Mouse (Mus musculus) cerebellum, adult 11 months (tissue): ENCODE measurements around the gene Tbc1d24.

Experiments
- DNase-seq: peaks from one replicate; pipeline ENCODE4 v3.0.0; 2022

Gene Tbc1d24

GRCm38 (mm10) chr17:24209043-24209915, 3.9 kb upstream of the Tbc1d24 start, which contains the start of gene Ntn3:
Gene Ntn3, minus strand, starts transcription at chr17:24209531.
- peak; percentile 61 for DNase-seq

DNA sequence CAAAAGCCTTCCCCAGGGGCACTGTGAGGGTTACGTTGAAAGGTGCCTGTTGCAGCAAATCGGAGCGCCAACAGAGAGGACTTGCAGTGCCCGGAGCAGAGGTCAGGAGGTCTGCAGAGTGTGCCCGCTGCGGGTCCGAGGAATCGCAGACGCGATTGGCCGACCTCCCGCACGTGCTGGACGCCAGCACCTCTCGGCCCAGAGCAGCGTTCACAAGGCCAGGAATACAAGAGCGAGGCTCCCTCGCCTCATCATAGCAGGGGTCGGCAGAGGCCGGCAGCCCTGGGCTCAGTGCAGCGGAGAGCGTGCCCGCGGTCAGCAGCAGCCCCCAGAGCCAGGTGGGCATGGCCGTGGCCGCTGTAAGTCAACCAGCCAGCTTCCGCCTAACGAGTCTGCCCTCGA, 3.3 kb upstream of the Tbc1d24 start:
- peak; percentile 44 for DNase-seq

- DNase-seq: no peak
Measured at GRCm38 (mm10) chr17:24207768-24208640, 2.6 kb upstream of the Tbc1d24 start.

DNA sequence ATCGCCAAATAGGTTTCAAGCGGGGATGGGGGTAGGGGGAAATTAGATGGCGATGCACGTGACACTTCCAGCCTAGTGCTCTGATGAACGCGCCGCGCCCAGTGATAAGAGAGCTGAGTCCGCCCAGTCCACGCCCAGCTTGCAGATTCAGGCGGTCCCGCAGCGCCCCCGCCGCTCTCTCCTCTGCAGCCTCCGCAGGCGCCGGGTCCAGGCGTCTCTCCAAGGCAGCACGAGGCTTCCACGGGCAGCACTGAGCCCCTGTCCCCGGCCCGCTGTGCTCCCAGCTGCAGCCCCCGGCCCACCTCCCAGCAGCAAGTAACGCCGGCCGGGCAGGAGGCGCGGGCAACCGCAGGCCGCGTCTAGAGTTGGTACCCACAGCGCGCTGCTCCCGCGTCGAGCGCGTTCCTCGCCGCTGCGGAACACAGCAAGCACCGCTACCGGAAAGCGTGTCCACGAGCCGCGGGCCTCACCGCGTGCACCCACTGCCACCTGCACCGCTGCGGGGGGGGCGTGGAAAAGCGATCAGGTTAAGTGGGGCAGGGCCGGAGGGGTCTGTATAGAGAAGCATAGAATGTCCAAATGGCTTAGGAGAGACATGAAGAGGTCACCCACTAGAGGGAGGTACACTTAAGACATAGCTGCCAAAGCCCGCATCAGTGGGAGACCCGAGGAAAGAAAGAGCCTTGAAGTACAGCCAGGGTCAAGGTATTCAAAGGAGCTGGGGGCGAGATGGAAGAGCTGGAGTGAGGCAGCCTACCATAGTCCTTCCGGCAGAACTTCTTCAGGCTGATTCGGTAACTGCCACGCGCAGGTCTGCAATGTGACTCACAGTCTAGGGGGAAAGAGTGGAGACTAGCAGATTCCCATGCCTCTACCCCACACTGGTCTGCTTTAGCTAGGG, 1.3 kb upstream of the Tbc1d24 start:
- DNase-seq: peak; percentile 61

DNA sequence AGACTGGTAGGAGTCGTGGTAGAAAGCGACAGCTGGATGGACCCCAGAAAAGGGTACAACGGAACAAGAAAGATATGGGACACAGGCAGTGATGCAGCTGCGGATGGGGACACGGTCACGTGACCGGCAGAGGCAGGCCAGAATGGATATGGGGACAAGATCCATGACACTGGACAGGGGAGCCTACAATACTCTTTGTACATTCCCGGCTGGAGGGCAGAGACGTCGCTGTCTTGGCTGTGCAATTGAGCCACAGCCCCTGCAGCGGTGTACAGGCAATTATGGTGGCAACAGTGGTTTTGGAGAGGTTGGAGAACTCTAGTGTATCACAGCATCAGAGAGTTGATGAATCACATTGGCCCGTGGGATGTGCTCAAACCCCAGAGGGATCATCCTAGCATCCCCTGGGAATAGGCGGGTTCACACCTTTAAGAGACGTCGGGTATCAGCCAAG, 573 bp upstream of the Tbc1d24 start:
- DNase-seq: peak; percentile 47

GRCm38 (mm10) chr17:24204846-24205245, 516 bp downstream of the Tbc1d24 start:
- DNase-seq: peak; percentile 45

DNA sequence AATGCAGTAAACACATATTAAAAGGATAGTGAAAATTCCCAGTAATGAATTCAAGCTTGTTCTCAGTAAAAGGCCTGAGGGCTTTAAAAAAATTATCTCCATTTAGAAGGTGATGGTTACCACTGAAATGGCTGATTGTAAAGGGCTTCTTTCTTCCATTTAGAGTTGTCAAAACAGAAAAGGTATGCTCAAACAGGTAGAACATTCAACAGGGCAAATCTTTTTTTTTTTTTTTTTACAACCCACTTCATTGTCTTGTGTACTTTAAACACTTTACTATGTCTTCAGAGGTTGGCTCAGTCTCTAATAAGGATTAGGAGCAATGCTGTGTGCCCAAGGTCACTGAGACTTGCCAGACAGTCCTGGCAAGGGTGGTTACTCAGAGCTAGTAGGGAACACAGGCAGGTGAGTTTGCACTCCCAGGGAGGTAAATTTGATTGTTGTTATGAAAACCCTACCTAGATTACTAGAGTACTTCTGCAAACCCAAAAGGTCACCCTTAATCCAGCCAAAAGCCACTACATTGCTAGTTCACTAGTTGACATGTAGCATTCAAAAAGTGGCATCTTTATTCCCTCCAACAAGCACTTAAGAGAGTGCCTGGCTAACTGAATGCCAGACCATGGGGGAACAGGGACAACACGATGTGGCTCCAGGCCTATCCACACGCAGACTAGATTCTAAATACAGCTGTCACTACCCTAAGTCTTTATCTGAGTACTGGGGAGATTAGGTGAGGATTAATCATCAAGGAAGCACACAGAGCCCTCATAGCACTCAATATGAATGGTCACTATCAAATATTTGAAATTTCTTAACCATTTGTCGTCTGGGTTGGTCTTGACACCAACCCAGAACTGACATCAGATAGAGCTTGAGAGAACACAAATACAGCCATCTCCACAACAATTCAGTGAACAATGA, 1.5 kb downstream of the Tbc1d24 start:
- DNase-seq: no peak

- DNase-seq: no peak
Measured at GRCm38 (mm10) chr17:24203068-24203467, 2.3 kb downstream of the Tbc1d24 start.

DNA sequence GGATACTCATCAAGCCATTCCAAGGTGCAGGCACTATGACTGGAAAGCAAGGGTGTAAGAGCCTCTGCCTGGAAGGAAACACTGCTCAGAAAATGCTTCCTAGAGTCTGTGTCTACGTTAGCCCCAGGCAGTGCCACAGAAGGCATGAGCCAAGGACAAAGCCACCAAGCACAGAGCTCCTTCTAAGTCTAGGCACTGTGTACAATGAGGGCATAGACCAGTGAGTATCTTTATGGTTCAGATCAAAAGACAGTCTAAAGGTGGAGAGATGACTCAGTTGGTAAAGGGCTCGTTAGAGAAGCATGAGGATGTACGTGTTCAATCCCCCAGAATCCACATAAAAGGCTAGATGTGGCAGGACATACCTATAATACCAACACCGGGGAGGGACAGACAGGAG, 4.3 kb downstream of the Tbc1d24 start:
- DNase-seq: no peak

DNA sequence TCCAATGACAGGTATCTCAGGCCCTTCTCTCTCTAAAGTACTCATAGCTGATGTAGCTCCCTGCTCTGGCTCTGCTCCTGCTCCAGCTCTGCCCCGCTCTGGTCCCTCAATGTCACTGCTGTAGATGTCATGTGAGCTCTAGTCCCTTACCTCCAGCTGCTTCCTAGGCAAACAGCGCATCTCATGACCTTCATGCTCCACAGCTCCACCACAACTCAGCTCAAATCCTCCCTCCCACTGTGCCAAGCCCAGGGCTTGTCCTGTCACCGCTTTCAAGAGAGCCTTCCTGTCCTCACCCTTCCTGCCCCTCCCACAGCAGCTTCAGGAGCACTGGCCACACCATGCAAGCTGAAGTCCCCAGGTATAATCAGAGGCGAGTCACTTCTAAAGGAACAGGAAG, 5.6 kb downstream of the Tbc1d24 start:
- no peak for DNase-seq

DNA sequence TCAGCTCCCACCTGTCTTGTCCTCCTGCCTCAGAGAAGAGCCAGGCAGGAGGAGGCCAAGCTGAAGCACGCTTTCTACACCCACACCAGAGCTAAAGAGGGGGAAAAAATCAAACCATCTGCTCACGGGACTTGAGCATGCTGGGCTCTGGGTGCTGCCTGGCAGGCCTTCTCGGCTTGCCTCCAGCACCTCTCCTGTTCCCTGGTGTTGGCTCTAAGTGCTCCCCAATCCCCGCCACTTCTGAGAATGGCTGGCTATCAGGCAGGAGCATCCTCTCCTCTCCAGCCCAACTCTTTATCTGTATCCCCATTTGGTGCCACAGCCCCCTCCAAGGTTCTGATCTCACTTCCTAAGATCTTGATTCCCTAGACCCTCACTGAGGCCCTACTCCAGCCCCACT, 6.1 kb downstream of the Tbc1d24 start:
- DNase-seq: peak; percentile 55

DNA sequence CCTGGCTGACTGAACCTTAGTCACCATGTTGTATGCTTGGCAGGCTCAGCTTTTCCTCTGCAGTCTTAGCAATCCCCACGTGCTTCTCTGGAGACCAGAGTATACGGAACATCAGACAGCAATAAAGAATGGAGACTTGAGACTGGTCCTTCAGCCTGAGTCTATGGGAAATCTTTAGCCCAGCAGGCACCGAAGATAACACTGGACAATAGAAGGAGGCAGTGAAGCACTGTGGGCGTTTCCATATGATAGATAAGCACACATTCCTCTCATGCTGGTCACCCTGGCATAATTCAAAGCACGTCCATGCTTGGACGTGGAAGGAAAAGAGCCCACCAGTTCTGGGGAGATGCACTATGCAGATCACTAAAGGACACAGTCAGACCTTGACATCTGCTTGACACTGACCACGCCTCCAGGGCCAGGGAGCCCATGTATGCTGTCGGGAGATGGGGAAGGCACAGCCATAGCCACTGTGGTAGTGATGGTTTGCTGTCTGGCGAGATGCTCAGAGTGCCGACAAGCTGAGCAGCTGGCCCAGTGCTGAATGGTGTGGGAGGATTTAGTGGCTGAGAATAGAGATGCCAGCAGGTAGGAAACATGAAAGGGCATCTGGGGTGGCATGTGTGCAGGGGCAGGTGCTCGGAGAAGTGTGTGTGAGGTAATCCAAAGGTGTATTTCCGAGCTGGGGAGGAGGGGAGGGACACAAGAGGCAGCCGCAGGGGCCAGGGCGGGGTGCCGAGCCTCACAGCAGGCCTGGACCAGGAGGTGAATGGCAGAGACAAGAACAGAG, 8.1 kb downstream of the Tbc1d24 start:
- no peak for DNase-seq

GRCm38 (mm10) chr17:24195349-24195748, 10.0 kb downstream of the Tbc1d24 start:
- DNase-seq: no peak

GRCm38 (mm10) chr17:24193769-24194168, 11.6 kb downstream of the Tbc1d24 start:
- no peak for DNase-seq

DNA sequence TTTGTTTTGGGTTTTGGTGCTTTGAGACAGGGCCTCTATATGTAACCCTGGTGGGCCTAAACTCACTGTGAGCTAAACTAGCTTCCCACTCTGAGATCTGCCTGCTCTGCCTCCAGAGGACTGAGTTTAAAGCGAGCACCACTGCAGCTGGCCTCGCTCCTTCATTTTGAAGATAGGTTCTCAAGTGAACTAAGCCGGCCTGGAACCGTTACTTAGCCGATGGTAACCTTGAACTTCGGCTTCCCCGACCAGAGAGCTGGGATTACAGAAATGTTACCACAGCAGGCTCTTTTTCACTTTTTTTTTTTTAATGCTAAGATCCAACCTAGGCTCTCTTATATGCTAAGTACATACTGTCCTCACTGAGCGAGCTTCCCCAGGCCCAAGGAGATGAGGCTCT, 12.1 kb downstream of the Tbc1d24 start:
- no peak for DNase-seq

- DNase-seq: no peak
Measured at GRCm38 (mm10) chr17:24192848-24193247, 12.5 kb downstream of the Tbc1d24 start.

GRCm38 (mm10) chr17:24191481-24191880, 13.9 kb downstream of the Tbc1d24 start:
- DNase-seq: no peak

DNA sequence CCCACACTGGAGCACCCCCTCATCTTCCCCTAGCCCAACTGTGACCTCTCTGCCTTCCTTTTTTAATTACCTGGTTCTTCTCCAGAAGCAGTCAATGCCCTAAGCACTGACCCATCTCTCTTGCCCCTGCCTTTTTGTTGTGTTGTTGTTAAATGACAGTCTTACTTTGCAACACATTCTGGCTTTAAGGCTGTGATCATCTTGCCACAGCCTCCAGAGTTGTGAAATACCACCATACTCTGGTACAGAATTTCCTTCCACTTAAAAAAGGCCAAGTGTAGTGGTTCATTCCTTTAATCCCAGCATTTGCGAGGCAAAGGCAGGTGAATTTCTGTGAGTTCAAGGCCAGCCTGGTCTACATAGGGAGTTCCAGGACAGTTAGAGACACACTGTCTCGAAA, 14.4 kb downstream of the Tbc1d24 start:
- DNase-seq: no peak

DNA sequence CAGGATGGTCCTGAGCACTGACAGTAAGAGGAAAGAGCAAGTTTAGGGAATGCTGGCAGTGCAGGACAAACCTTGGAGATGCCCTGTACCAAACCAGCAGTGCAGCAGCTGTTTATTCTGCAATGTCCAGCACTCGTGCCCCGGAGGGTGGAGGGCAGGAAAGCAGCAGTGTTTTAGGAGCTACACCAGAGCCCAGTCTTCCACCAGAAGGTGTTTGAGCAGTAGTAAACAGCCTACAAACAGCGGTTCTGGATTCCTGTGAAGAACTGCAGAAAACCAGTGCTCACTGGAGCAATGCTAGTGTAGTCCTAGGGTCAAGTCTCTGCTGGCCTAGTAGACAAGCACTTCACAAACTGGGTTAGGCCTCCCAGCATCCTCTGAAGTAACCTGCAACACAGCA, 31.1 kb downstream of the Tbc1d24 start:
- no peak for DNase-seq

- peak; percentile 58 for DNase-seq
Measured at GRCm38 (mm10) chr17:24173423-24173822, 31.9 kb downstream of the Tbc1d24 start.

GRCm38 (mm10) chr17:24171738-24172137, 33.6 kb downstream of the Tbc1d24 start:
- DNase-seq: no peak
